Mouse (Mus musculus) myocyte (in vitro differentiated cells): ENCODE data around the gene Ankrd27.

Experiments
- E2F4 ChIP-seq: IDR thresholded peaks from one replicate; pipeline ENCODE4 v1.6.1; 2011; ENCODE audit warnings: mild to moderate bottlenecking, control low read depth, moderate library complexity; ENCODE audit not compliant: insufficient read depth
- MAX ChIP-seq: IDR thresholded peaks from one replicate; pipeline ENCODE4 v1.6.1; 2011; ENCODE audit warnings: low read depth, mild to moderate bottlenecking, control low read depth
- MYOD1 ChIP-seq, 3 experiments: IDR thresholded peaks; one replicate each; pipeline ENCODE4 v1.6.1; 2011; ENCODE audit warnings: control low read depth in 2 of 3, low read depth in 2 of 3, mild to moderate bottlenecking in 2 of 3, moderate library complexity in 1 of 3; ENCODE audit not compliant: insufficient read length in 2 of 3, control insufficient read depth in 1 of 3
- MYOG ChIP-seq, 3 experiments: IDR thresholded peaks; one replicate each; pipeline ENCODE4 v1.6.1; 2011; ENCODE audit warnings: control low read depth in 2 of 3, low read depth in 2 of 3, mild to moderate bottlenecking in 2 of 3; ENCODE audit not compliant: insufficient read length in 2 of 3, control insufficient read depth in 1 of 3, insufficient read depth in 1 of 3
- POLR2A ChIP-seq: IDR thresholded peaks from one replicate; pipeline ENCODE4 v1.6.1; 2011; ENCODE audit warnings: low read depth, mild to moderate bottlenecking, control low read depth, moderate library complexity; ENCODE audit not compliant: insufficient read length
- TCF12 ChIP-seq: IDR thresholded peaks from one replicate; pipeline ENCODE4 v1.6.1; 2011; ENCODE audit warnings: mild to moderate bottlenecking, control low read depth; ENCODE audit not compliant: poor library complexity, insufficient read depth, severe bottlenecking
- TCF3 ChIP-seq: IDR thresholded peaks from one replicate; pipeline ENCODE4 v1.6.1; 2011; ENCODE audit warnings: low read depth, control low read depth; ENCODE audit not compliant: insufficient read length
- USF1 ChIP-seq: IDR thresholded peaks from one replicate; pipeline ENCODE4 v1.6.1; 2011; ENCODE audit warnings: low read depth, mild to moderate bottlenecking, control low read depth, moderate library complexity

- no peak for TF ChIP-seq POLR2A
- TF ChIP-seq MAX = no peak
- no peak for TF ChIP-seq TCF12
- TF ChIP-seq MYOG (IDR thresholded peaks at IDR 0.05; ENCODE audit: control insufficient read depth in 1 of 3, insufficient read depth in 1 of 3, insufficient read length in 2 of 3, low read depth in 2 of 3) = no peak
- no peak for TF ChIP-seq E2F4
- TF ChIP-seq USF1 = no peak
- no peak for TF ChIP-seq MYOD1 (IDR thresholded peaks at IDR 0.05; ENCODE audit: control insufficient read depth in 1 of 3, insufficient read length in 2 of 3, low read depth in 2 of 3)
- TF ChIP-seq TCF3 = no peak
Observed at GRCm38 (mm10) chr7:35688276-35688675, 102.2 kb downstream of the Ankrd27 start.
